Mouse (Mus musculus): ENCODE results near the gene Cbx5.
"Not testable (repeated sequence)": the region's sequence is repeated elsewhere in the genome, so short reads cannot be mapped to it uniquely, and the experiment has no call there.

Gene Cbx5

DNA sequence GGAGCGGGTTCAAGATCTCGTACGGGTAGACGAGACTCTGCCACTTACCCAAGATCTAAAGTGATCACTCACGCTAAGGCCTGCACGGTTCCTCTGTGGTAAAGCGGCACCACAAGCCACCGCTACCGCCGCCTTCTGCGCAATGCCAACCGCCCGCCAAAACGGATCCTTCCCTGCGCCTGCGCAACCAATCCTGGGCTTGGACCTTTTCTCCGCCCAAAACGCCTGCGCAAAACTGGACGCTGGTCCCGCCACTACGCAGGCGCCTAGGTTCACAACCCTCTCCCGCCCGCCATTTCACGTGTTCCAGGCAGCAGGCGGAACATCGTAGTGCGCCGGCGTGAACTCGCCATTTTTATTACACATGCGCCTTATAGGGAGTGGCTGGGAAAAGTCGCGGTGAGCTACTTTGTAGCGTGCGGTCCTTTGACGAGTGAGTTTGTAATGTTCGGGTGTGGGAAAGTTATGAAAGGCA, at the start of gene Cbx5:
Cbx5 (minus strand) TSS at position 132 of the 475 bp plus-strand sequence.
- in situ Hi-C loops (cut with MseI, MboI), result no loop called here

DNA sequence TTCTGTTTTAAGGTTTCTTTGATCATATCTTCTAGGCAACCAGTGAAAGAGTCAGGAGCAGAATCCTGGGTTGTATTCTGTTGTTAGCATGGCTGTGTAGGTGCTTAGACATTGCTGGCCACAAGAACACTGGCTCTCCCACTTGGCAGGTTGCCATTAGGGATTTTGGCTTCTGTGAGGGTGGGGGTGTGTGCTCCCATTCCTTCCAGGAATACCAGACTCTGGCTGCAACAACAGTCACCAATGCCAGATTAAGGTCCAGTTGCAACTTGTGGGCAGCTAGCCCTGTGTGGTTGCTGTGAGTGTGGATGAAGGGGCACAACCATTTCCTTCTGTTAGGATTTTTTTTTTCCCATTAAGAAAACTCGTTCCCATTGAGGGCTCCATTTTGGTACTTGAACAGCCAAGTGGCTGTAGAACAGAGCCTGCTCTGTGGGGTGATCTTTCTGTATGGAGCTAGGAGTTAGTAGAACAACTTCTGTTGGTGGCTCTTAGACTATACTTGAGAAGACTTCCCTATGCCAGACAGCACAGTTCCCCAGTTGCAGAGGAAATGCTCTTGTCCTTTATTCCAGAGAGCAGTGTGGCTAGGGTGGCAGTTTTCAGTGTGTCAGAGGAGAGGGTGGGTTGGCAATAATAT, 46.3 kb upstream of the Cbx5 start:
- in situ Hi-C loops (cut with MseI, MboI), result no loop called here

DNA sequence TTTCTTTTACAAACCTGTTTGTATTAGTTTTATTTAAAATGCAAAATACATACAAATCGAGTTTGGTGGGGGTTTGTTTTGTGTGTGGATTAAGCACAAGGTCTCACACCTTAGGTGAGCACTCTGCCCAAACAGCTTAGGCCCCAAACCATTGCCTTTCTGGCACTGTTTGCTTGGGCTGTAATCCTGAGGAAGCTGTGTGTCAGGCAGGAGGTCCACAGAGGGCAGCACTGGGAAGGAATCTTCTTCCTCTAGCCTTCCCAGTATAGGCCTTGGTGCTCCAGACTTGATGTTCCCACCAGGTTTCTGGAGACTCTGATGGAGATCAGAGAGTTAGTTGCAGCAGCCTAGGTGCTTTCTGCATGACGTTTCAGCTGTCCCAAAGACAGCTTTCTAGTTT, 45.0 kb upstream of the Cbx5 start:
- in situ Hi-C loops (cut with MseI, MboI), result no loop called here

DNA sequence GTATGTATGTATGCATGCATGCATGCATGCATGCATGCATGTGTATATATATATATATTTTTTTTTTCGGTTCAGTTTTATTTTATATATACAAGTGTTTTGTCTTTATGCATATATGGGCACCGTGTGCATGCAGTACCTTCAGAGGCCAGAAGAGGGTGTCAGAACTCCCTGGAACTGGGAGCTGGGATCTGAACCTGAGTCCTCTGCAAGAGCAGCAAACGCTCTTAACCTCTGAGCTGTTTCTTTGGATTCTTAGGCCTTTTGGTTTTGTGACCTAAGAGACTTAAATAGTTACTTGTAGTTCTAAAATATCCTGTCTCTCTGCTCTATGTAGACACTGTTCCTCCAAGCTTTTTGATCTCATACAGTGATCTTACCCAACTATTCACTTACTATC, 44.5 kb upstream of the Cbx5 start:
- in situ Hi-C loops (cut with MseI, MboI), result no loop called here

DNA sequence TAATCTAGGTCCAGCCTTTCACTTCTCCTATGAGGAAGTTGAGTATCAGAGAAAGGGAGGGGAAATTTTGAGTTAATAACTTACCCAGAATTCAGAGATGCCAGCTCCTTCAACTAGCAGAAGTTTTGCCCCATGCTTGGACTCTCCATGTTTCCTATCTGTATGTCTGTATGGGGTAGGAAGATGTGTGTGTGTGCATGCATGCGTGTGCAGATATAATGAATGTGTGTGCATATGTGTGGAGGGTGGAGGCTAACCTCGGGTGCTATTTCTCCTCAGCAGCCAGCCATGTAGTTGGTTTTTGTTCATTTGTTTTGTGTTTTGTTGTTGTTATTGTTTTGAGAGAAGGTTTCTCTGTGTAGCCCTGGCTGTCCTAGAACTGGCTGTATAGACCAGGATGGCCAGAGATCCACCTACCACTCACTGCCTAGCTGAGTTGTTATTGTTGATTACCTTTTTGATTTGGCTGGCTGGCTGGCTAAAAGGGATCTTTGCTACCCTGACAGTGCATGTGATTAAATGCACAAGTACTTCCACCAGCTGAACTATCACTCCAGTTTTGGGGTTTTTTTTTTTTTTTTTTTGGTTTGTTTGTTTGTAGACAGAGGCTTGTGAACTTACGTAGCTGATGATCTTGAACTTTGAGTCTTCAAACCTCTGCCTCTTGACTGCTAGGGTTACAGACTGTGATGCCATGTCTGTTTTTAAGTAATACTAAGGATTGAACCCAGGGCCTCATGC, 42.0 kb upstream of the Cbx5 start:
- in situ Hi-C loops (cut with MseI, MboI), result no loop called here

DNA sequence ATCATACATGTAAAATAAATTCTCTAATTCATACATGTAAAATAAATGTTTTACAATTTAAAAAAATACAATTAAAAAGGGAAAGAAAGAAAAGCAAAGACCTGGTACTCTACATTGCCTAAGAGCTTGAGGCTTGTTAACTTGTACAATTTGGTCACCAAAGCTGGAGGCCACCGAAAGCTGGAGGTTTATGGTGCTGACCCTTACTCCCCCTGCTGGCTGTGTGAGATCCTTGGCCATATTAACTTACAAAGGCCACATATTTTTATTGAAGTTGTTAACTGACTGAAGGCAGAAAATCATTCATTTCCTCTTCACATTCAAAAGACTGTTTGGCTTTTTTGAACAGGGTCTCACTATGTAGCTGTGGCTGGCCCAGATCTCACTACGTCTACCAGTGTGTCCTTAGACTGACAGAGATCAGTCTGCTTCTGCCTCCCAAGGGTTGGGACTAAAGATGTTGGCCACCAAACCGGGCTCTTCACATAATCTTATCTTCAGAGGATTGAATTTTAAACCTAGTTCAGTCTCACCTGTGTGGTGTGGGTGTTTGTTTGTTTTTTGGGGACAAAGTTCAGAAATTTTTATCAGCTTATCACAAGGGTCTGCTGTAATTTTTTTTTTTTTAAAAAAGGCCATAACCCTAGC, 41.3 kb upstream of the Cbx5 start:
- in situ Hi-C loops (cut with MseI, MboI), result no loop called here

DNA sequence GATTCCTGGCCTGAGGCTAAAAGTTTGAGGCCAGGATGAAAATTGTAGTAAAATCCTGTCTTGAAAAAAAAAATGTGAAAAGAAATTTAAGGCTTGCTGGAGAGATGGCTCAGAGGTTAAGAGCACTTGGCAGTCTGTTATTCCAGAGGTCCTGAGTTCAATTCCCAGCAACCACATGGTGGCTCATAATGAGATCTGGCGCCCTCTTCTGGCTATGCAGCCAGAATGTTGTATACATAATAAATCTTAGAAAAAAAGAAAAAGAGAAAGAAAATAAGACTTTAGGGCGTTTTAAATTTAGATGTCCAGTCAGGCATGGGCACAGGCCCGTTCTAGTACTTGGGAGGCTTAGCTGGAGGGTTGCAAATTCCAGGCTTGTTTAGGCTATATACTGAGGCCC, 40.1 kb upstream of the Cbx5 start:
- in situ Hi-C loops (cut with MseI, MboI), result no loop called here

DNA sequence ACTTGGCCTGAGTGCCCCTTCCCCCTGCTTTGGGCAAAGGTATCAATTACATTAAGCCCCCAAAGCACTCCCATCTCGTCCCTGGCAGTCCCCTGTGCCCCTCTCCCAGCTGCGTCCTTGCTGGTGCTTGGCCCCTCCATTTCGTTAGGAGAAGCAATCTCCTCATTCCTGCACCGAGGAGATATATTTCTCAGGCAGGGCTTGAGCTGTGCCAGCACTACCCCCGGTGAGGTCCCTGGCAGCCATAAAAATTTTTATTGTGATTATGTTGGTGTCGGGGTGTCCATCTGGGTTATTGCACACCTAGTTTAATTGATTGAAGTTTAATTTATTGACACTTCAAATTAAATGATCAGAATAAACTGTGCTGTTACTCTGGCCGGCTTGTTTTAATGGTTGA, 38.3 kb upstream of the Cbx5 start:
- in situ Hi-C loops (cut with MseI, MboI), result no loop called here

DNA sequence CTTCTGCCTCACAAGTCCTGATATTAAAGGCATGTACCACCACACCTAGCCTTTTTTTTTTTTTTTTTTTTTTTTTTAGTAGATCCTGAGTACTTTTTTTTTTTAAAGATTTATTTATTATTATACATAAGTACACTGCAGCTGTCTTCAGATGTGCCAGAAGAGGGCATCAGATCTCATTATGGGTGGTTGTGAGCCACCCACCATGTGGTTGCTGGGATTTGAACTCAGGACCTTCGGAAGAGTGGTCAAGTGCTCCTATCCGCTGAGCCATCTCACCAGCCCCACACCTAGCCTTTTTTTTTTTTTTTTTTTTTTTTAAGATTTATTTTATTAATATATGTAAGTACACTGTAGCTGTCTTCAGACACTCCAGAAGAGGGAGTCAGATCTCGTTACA, 36.3 kb upstream of the Cbx5 start:
- in situ Hi-C loops (cut with MseI, MboI), result not testable (repeated sequence)

DNA sequence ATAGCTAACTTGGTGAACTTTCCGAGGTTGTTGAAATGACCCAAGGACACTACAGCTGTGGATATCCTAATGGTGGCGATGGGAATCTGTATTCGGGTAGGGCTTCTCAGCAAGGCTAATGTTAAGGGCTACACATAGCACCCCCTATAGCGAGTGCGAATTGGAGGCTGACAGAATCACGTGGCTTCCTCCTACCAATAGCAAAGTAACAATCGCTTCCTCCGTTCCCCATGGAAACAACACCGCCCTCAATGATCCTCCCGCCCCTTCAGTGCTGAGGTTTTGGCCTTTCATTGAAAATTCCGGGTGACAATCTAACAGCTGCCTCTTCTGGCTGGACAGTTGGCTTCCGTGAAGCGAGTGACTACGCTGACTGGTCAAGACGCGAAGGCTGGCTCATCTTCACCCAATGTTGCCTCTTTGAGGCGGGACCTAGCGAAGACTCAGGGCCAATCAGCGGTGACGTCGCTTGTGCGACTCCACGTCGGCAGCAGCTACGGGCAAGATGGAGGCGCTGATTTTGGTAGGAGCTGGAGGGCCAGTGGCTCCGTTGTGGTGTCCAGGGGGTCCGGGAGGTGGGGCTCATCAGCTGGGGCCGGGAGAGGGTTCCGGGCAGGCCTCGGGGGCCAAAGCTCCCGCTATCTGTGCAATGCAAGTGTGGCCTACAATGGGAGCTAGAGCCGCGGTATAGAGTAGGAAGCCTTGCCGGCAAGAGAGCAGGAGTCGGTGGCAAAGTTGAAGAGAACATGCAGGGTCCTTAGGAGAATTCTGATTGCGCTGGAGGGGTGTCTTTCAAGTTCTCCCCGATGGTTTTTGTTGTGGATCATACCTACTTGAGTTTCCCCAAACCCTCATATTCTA, 33.0 kb upstream of the Cbx5 start, which contains the start of gene Copz1:
Copz1 (plus strand) TSS at position 296 of the 861 bp plus-strand sequence.
- in situ Hi-C loops (cut with MseI, MboI), result no loop called here

DNA sequence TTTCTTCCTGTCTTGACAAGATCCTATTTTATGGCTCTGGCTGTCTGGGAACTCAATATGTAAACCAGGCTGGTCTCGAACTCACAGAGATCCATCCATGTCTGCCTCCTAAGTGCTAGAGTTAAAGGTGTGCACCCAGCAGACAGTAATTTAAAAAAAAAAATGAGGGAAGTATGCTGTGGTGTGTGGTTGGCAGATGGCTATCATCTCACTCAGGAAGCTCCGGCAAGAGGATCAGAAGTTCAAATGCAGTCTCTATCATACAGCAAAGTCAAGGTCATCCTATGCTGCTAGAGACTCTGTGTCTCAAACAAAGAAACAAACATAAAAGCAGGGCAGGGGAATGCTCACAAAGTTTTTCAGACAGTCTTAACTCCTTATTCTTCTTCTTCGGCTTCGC, 29.3 kb upstream of the Cbx5 start:
- in situ Hi-C loops (cut with MseI, MboI), result no loop called here

DNA sequence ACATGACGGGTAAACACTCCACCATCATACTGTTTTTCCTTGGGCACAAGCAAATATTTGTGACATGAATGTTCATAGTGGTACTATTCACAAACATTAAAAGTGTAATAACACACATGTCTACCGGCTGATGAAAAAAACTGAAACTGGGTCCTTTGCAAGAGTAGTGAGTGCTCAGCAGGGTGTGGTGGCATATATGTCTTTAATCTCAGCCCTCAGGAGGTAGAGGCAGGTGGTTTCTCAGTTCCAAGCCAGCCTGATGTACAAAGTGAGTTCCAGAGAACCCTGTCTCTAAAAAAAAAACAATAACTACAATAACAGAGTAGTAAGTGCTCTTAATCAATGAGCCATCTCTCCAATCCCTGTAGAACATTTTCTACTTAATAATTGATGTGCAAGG, 25.2 kb upstream of the Cbx5 start:
- in situ Hi-C loops (cut with MseI, MboI), result no loop called here

DNA sequence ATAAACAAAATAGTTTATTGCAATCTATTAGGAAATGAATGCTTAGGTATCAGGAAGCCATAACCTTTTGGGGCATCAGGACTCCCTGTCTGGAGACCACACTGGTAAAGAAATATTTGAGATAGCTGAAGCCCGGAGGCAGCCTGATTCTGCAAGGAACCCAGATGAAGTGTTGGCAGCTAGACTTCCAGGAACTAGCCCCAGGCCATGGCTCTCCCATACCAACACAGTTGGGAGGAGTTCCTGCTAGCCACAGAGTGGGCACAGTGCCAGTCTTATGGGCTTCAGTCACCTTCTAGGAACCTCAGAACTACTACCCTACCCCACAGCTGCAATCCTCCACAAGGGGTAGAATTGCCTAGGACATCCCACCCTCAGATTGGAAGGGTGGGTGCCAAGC, 20.4 kb upstream of the Cbx5 start:
- in situ Hi-C loops (cut with MseI, MboI), result no loop called here

DNA sequence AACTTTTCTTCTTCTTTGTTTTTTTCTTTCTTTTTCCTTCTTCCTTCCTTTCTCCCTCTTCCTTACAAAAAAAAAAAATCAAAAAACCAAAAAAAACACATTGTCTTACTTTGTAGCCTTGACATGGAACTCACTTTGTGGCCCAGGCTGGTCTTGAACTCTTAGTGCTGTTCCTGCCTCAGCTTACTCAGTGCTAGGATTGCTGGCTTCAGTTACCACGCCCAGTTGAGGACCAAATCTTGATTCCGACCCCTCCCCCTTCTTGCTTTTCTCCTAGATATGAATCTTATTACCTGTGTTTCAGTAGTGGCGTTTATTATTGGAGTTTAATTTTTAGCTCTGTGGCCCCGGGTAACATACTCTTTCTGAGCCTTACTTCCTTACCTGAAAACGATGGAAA, 19.5 kb upstream of the Cbx5 start:
- in situ Hi-C loops (cut with MseI, MboI), result no loop called here

DNA sequence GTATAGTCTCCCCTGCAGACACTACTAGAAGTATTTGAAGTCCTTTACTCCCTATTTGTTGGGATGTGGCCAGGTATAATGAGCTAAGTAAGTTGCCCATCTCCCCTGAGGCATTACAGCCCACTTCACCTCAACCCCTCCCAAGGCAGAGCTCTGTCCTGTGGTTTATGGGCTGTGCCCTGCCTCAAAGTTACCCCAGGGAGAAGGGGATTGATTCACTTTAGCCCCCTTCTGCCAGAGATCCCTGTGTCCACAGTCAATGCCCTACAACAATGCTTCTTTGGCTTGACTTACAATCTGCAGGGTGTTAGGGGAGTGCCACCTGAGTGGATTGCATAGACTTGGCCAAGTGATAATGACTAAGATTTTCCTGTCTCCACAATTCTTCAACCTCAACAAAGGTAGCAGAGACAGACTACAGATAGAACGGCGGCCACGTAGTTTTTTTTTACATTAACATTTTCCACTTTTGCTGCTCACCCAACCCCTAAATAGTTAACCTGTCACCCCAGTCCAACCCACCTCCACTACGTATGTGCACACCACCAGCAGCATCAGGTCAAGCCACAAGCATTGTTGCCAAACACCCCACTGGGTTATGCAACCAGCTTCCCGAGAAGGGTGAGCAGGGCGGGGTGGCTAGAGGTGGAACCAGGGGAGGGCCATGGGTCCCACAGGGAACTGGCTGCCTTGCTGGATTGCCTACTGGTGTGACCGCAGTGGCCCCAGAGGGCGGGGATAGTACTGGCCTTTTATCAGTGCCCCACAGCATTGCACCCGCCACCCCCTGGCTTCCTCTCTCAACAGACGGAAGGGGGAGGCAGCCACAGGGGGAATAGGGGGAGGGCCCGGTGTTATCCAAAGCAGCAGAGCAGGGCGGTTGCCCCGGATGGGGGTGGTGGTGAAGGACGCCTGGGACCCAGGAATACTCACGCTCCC, 18.4 kb upstream of the Cbx5 start, which contains the start of gene Nfe2:
Nfe2 (minus strand) TSS at position 614 of the 939 bp plus-strand sequence.
- in situ Hi-C loops (cut with MseI, MboI), result no loop called here

DNA sequence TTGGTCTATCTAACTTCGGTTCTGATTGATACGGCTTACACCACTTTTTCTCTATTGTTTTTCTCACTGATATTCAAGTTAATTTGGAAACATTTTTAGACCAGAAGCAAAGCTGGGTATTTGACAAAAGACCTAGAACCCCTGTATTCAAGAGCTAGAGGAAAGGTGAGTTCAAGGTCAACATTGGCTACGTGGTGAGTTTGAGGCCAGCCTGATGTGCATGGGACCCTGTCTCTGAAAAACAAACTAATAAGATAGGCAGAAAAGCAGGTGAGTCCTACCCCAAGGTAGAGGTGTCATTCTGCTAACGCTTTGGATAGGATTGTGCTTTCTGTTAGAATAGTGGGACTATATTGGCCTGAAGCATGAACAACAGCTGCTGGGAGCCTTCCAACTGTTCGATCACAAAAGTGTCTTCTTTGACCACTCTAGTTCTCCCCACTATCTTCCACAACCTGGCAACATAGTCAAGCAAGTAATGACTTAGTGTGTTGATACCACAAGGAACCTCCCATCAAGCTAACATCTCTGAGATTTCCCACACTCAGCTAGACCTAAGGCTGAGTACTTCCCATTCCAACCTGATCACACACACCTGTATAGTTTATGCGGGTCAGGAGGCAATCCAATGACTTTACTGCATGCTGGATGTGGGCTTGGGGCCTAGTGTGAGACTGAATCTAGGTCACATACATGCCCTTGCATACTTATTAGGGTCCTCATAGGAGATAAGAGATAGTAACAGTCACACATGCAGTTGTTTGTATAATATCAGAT, 16.8 kb upstream of the Cbx5 start:
- in situ Hi-C loops (cut with MseI, MboI), result no loop called here

DNA sequence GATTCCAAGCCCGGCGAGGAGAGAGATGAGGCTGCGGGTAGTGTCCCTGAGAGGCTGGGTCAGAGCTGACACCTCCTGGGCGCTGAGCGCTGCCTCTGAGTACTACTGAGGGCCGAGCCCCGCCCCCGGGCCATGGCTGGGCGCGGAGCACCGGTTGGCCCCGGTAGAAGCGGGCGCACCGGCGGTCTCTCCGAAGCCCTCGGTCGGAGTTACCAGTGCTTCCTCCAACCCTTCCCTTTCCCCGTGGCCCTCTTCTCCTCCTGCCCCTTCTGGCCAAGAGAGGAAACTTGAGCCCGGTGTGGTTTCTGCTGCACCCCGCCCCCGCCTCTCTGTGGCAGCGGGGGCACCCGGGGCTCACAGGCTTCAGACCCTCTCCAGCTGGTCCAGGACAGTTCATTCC, 15.6 kb upstream of the Cbx5 start:
- in situ Hi-C loops (cut with MseI, MboI), result no loop called here

DNA sequence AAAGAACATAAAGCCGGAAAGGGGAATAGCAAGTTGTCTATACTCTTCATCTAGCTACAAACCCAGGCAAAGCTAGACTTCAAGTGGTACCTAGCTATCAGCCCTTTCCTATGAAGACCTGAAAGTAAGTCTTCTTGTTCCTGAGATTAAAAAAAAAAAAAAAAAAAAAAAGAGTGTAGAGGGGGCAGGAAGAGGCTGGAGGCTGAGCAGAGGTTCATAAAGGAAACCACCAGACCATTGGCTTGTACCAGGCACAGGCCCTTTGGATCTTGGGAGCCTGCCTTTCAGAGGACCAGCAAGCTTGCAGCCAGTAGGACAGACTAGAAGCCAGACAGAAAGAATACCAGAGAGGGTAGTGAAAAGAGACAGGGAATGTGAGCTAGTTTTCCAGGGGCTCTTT, 13.7 kb upstream of the Cbx5 start:
- in situ Hi-C loops (cut with MseI, MboI), result no loop called here

DNA sequence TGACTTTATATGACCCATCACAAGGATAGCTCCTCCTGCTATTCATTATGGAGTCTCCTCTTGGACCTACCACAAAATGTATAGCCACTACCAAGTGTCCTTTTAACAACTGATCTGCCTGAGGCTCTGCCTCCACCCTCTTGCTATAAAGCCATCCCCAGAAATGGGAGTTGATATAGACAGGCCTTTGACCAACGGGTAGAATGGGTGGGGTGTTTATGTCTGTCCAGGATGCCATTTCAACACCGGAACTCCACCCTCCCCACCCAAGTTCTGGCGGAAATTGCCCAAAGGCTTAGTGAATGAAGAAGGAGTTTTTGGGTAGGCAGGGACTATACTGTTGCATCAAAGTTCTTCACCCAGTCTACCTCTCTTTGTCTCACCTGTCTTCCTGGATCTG, 13.0 kb upstream of the Cbx5 start:
- in situ Hi-C loops (cut with MseI, MboI), result no loop called here

DNA sequence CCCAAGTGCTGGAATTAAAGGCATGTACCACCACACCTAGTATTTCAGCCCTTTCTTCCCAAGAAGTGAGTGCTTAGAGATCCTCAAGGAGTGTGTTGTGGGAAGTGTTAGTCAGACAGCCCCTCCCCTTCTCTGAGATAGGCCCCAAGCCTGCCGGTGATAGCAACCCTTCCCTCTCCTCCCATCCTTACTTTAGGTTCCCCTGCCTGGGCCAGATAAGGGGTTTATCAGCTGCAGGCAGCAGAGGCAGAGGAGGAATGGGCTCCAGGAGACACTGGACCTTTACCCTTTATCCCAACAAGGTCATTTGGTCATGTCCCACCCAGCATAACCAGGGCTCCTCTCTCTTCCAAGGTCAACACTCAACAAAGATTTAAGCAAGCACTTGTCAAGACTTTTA, 12.0 kb upstream of the Cbx5 start:
- in situ Hi-C loops (cut with MseI, MboI), result no loop called here

Measured in mouse trophoblast stem cell (cell line).